Mouse (Mus musculus): ENCODE measurements at regions not wholly inside any gene's neighbourhood (a gene's known extent, or its start where the extent isn't known, plus 50 kb on each side); places are given as distances from the start of the nearest gene placed in this dataset.

- no peak for TF ChIP-seq CTCF (IDR thresholded peaks at IDR 0.05)
- TF ChIP-seq EP300 (IDR thresholded peaks at IDR 0.05) = no peak
Observed at GRCm38 (mm10) chr10:37680601-37681000, 541.9 kb upstream of the Marcks start.
